Mouse (Mus musculus) intestine, embryonic 16.5 days (tissue): Measurements from ENCODE around the gene Gm11992. TPM values are rescaled to one million over a fixed set of nuclear protein-coding genes. Genes with fewer than 3 reads are reported as not detected.

Experiments used
- ATAC-seq: fragments of 200-750 bp; cut with Nextera tagmentation; 2 replicates; pipeline ENCODE4 v1.8.0; 2017; ENCODE audit warnings: moderate TSS enrichment, moderate library complexity
- H3K27ac ChIP-seq: fragments of 300-500 bp; sonication (generic); 2 replicates; pipeline ENCODE4 v1.5.1; 2014; ENCODE audit warnings: mild to moderate bottlenecking, low read length
- H3K27me3 ChIP-seq: fragments of 300-500 bp; sonication (generic); replicated peaks from 2 replicates; pipeline ENCODE4 v1.6.1; 2014; ENCODE audit warnings: low read length, control low read depth, mixed read lengths; ENCODE audit not compliant: control insufficient read depth, insufficient read depth
- H3K36me3 ChIP-seq: fragments of 300-500 bp; sonication (generic); 2 replicates; pipeline ENCODE4 v1.6.1; 2014; ENCODE audit warnings: low read length, control low read depth; ENCODE audit not compliant: control insufficient read depth, insufficient read depth
- H3K4me1 ChIP-seq: fragments of 300-500 bp; sonication (generic); 2 replicates; pipeline ENCODE4 v1.6.1; 2014; ENCODE audit warnings: low read length, control low read depth, mixed read lengths; ENCODE audit not compliant: control insufficient read depth, insufficient read depth
- H3K4me2 ChIP-seq: fragments of 300-500 bp; sonication (generic); 2 replicates; pipeline ENCODE4 v1.6.1; 2014; ENCODE audit warnings: low read depth, low read length, control low read depth
- H3K4me3 ChIP-seq: fragments of 300-500 bp; sonication (generic); 2 replicates; pipeline ENCODE4 v1.5.1; 2014; ENCODE audit warnings: mild to moderate bottlenecking, low read length
- H3K9ac ChIP-seq: fragments of 300-500 bp; sonication (generic); 2 replicates; pipeline ENCODE4 v1.6.1; 2014; ENCODE audit warnings: low read depth, low read length
- H3K9me3 ChIP-seq: fragments of 300-500 bp; sonication (generic); 2 replicates; pipeline ENCODE4 v1.6.1; 2016; ENCODE audit warnings: low read length, control low read depth; ENCODE audit not compliant: control insufficient read depth
- WGBS: fragments of 180-500 bp; shearing (Covaris S2); extraction: QIAGEN DNeasy Blood & Tissue Kit; methylation state at CpG from one replicate; pipeline ENCODE4 v1.1.7; 2014; 5-methylcytosine and 5-hydroxymethylcytosine counted together
- polyA plus RNA-seq: library from polyadenylated mRNA; unstranded; fragments of >200 nt; fragmentation: Nextera tagmentation; extraction: Ambion mirVana; gene quantifications from 2 replicates; pipeline ENCODE4 v1.2.1, GENCODE M21; 2015

Gm11992 gene
- 0.59 and 0.86 TPM in 2 replicates for polyA plus RNA-seq

DNA sequence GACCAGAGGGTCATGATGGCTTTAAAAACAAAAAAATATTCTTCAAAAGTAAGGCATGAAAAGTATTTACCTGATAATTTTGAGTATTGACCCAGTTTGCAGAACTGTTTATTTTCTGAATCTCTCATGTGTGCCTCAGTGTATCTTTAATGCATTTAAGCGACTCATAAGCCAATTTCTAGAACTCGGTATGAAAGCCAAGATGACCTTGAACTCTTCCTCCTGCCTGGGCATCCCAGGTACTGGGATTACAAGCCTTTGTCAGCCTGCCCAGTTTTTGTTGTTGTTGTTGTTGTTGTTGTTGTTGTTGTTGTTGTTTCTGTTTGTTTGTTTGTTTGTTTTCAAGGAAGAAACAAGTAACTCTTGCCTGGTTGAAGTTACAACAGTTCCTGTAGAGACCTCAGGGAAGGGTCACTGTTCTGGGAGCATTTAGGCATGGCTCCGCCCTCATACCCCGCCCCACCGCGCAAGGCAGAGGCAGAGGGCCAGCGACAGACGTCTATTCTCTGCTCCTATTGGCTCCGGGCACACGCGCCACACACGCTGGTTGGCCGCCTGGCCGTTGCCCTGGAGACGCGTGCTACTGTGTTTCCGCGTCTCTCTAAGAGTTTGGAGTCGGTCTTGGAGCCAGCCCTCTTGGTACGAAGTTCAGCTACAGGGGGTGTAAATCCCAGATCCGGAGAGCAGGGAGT, at the start of gene Gm11992:
Gm11992 (plus strand) TSS at position 584 of the 692 bp plus-strand sequence.
- no peaks in the 10 kb centered on the region for H3K9me3 ChIP-seq
- peak within 1 kb of the TSS; percentile 93 for H3K4me2 ChIP-seq
- peak; percentile 100 for ATAC-seq
- H3K9ac ChIP-seq = peak within 1 kb of the TSS; percentile 10
- no peak within 1 kb of the TSS for H3K27ac ChIP-seq
- H3K36me3 ChIP-seq = no peaks in the 10 kb centered on the region
- H3K27me3 ChIP-seq = peaks cover 3% of the 10 kb centered on the region; the same call in 1 of the 2 replicates
- WGBS = 4% methylated on average over 21 of the region's 21 CpGs
- H3K4me3 ChIP-seq = peak within 1 kb of the TSS; percentile 47
- no peaks in the 10 kb centered on the region for H3K4me1 ChIP-seq

DNA sequence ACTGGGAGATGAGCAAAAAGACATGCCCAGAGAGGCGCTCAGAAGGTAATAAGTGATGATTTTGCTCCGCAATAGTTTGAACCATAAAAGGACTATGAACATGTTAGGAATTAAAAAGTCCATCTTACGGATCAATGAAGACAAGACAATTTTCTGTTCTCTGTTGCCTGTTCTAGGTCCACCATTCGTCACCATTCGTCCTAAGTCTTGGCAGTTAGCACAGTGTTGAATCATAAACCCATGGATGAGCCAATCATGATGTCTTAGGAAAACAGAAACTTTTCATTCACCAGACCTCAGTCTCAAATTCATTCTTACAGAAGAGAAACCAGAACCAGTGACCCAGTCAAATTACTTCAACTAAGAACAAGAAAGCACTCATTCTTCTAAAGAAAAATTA, 39.6 kb upstream of the Gm11992 start:
- H3K4me3 ChIP-seq = no peak overlapping the region
- no peak overlapping the region for H3K9ac ChIP-seq
- H3K36me3 ChIP-seq = peaks cover 10% of the 10 kb centered on the region
- no peaks in the 10 kb centered on the region for H3K27me3 ChIP-seq
- WGBS = 95% methylated on average over 5 of the region's 5 CpGs
- H3K27ac ChIP-seq = no peak overlapping the region
- ATAC-seq = no peak
- H3K9me3 ChIP-seq = no peaks in the 10 kb centered on the region
- H3K4me2 ChIP-seq = no peak overlapping the region
- H3K4me1 ChIP-seq = peaks cover 5% of the 10 kb centered on the region

DNA sequence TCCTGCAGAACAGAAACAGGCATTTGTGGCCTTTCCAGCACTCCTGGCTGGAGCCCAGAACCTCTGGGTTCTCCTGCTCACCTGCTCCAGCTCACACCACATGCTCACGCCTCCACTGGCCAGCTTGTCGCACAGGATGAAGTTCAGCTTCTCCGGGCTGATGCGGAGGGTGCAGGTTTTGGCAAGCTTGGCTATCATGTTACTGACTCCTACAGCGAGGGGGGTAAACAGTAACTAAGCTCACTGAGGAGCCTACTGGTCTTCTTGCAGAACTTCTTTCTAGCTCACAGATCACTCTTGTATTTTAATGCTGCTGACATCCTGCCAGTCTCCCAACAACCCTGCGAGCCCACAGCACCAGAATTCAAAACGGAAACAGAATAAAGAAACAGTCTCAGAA, 38.0 kb upstream of the Gm11992 start:
- peak overlapping the region; percentile 87 for H3K4me3 ChIP-seq
- H3K4me1 ChIP-seq = peaks cover 5% of the 10 kb centered on the region
- 0% methylated on average over 7 of the region's 7 CpGs for whole genome bisulfite sequencing
- no peaks in the 10 kb centered on the region for H3K9me3 ChIP-seq
- H3K36me3 ChIP-seq = peaks cover 3% of the 10 kb centered on the region; the same call in 1 of the 2 replicates
- H3K9ac ChIP-seq = peak overlapping the region; percentile 93
- no peaks in the 10 kb centered on the region for H3K27me3 ChIP-seq
- peak; percentile 66 for ATAC-seq
- H3K27ac ChIP-seq = peak overlapping the region; percentile 88
- peak overlapping the region; percentile 85 for H3K4me2 ChIP-seq

DNA sequence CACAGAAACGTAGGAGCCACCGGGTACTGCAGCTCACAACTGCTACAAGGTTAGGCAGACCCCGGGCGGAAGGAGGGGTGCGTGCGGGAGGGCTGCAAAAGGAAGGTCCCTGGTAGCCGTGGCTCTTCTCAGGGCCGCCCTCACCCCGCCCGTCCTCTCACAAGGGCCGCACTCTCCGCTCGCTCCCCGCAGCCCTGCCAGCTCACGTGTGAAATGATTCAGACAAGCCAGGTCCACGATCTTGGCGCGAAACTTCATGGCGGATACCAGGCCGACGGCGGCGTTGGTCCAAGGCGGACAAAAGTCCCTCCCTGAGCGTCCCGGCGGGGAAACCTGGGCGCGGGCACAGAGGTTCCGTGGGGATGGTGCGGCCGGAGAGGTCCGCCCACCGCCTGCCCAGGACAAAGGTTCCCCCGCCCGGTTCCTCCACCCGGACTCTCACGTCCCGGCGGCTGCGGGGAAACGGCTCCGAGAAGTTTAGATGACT, 37.5 kb upstream of the Gm11992 start, which contains the start of gene Hus1:
Hus1 (minus strand) TSS at position 339 of the 487 bp plus-strand sequence.
- H3K9me3 ChIP-seq = no peaks in the 10 kb centered on the region
- under 1% methylated on average over 43 of the region's 43 CpGs for WGBS
- peak within 1 kb of the TSS; percentile 87 for H3K4me3 ChIP-seq
- H3K4me2 ChIP-seq = peak within 1 kb of the TSS; percentile 85
- H3K9ac ChIP-seq = peak within 1 kb of the TSS; percentile 93
- H3K4me1 ChIP-seq = peaks cover 5% of the 10 kb centered on the region
- H3K27ac ChIP-seq = peak within 1 kb of the TSS; percentile 88
- H3K36me3 ChIP-seq = no peaks in the 10 kb centered on the region
- ATAC-seq = peak; percentile 98
- no peaks in the 10 kb centered on the region for H3K27me3 ChIP-seq

DNA sequence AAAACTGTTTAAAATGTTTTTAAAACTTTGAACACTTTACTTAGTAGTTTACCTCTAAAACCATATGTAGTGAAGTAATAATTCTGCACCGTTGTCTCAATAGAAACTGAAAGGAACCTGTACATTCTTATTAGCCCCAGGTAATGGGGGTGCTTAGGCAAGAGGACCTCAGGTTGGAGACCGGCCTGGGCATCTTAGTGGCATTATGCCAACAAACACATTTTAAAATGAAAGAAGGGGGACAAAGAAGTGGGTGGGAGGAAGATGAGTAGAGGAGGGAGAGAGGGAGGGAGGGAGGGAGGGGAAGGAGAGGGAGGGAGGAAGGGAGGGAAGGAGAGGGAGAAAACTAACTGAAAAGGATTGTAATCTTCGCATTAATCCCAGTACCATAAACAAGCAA, 37.0 kb upstream of the Gm11992 start:
- Histone ChIP-seq H3K4me3 (peak overlapping the region; percentile 87), H3K36me3 (no peaks in the 10 kb centered on the region), H3K27me3 (no peaks in the 10 kb centered on the region), H3K9ac (peak overlapping the region; percentile 93), H3K4me2 (peak overlapping the region; percentile 85), H3K9me3 (no peaks in the 10 kb centered on the region), H3K27ac (peak overlapping the region; percentile 88), H3K4me1 (peaks cover 5% of the 10 kb centered on the region)
- ATAC-seq = peak; percentile 59
- WGBS = 3% methylated on average over 3 of the region's 3 CpGs

DNA sequence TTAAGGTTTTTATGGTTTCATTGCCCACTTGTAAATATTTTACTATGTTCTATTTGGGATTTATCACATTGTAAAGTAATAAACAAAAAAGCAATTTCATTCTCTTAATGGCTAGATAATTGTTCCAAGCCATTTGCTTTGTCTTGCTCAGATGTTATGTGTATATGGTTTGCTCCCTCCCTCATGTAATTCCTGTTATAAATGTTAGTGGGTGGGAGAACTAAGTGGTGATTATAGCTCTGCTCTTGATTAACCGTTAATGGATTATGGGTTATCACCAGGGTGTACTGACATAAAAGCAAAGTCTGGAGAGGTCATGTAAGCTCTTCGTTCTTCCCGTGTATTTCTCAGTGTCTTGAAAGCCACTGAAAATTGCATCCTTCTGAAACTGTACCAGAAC, 33.7 kb upstream of the Gm11992 start:
- ATAC-seq = no peak; the same call in 1 of the 2 replicates
- H3K27ac ChIP-seq = no peak overlapping the region
- peaks cover 3% of the 10 kb centered on the region for H3K4me1 ChIP-seq
- no peaks in the 10 kb centered on the region for H3K9me3 ChIP-seq
- no peak overlapping the region for H3K9ac ChIP-seq
- no peaks in the 10 kb centered on the region for H3K27me3 ChIP-seq
- H3K36me3 ChIP-seq = no peaks in the 10 kb centered on the region
- H3K4me3 ChIP-seq = no peak overlapping the region
- 61% methylated on average over 3 of the region's 3 CpGs for WGBS
- H3K4me2 ChIP-seq = no peak overlapping the region

DNA sequence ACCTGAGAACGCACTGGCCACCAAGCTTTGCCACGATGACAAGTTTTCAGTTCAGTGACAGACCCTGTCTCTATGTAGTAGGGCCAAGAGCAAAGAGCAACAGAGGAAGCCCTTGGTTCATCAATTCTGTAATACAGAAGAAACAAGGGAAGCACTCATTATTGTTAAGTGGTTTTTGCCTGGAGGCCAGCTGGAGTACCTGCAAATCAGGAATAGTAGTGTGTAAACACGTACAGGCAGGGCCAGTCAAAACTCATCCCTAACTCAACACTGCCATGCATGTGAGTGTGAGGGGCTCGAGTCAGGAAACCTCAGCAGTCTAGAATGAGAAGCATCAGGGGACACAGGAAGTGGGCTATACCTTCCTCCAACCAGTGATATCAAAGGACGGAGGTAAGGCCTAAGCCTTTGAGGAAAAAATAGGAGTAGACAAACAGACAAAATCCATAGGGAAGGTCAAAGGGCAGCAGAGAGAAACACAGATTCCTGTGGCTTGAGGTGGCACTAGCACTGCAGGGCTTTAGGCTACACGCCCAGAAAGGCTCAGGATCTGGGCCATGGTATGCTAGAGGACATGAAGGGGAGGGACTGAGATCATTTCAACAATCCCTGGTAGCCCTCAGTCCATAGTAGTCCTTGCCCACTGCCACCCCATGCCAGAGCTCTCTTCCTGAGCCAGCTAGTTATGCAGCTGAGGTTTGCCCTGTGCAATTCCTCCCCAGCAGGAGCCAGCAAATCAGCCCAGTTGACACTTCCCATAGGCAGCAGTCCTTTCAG, 29.7 kb upstream of the Gm11992 start:
- Histone ChIP-seq H3K4me3 (no peak overlapping the region), H3K4me2 (no peak overlapping the region), H3K4me1 (no peaks in the 10 kb centered on the region), H3K9me3 (no peaks in the 10 kb centered on the region), H3K36me3 (no peaks in the 10 kb centered on the region), H3K27ac (no peak overlapping the region), H3K9ac (no peak overlapping the region), H3K27me3 (no peaks in the 10 kb centered on the region)
- WGBS = 78% methylated on average over 6 of the region's 6 CpGs
- ATAC-seq = no peak

DNA sequence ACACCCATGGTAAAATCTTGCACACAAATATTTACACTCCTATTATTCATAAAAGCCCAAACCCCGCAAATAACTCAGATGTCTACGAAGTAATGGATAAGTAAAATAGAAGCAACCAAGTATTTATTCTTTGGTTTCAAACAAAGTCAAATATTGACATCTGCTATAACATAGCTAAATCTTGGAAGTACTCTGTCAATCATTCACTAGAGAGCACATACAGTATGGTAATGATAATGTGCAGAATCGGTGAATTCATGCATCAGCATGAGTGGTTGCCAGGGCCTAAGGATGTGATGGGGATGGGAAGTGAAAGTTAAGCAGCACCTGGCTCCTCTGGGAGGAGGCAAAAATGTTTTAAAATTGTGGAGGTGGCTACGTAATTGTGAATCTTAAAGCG, 28.2 kb upstream of the Gm11992 start:
- Histone ChIP-seq H3K27ac (no peak overlapping the region), H3K4me2 (no peak overlapping the region), H3K27me3 (no peaks in the 10 kb centered on the region), H3K4me1 (no peaks in the 10 kb centered on the region), H3K9ac (no peak overlapping the region), H3K36me3 (no peaks in the 10 kb centered on the region), H3K4me3 (no peak overlapping the region), H3K9me3 (no peaks in the 10 kb centered on the region)
- ATAC-seq = no peak
- WGBS = 76% methylated on average over 5 of the region's 5 CpGs

DNA sequence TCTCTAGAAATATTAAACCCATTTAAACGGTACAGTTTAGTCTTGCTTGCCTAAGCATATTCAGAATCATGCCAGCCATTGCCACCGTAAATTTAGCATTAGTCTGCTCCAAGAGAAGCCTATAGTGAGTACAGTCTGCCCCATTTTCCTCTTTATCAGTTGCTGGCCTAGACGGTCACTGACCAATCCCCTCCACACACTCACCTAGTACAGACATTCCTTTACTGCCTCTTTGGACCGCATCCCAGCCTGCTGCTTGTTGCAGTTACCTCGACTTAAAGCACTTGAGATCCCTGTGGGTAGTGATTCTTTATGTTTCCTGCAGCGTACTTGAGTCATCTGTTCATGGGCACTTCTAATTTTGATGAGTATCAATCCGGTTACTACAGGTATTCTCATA, 23.6 kb upstream of the Gm11992 start:
- no peaks in the 10 kb centered on the region for H3K36me3 ChIP-seq
- no peak overlapping the region for H3K4me3 ChIP-seq
- H3K27me3 ChIP-seq = no peaks in the 10 kb centered on the region
- H3K27ac ChIP-seq = no peak overlapping the region
- no peak for ATAC-seq
- H3K9ac ChIP-seq = no peak overlapping the region
- no peak overlapping the region for H3K4me2 ChIP-seq
- no peaks in the 10 kb centered on the region for H3K4me1 ChIP-seq
- no peaks in the 10 kb centered on the region for H3K9me3 ChIP-seq
- 74% methylated on average over 7 of the region's 7 CpGs for WGBS
